Mouse (Mus musculus) forebrain, postnatal 0 days (tissue): ENCODE results near the gene Tln1. TPM values are rescaled to one million over a fixed set of nuclear protein-coding genes. Genes with fewer than 3 reads are reported as not detected.
"Not testable (repeated sequence)": the region's sequence is repeated elsewhere in the genome, so short reads cannot be mapped to it uniquely, and the experiment has no call there.

Source experiments
- ATAC-seq: fragments of 200-750 bp; cut with Nextera tagmentation; 2 replicates; pipeline ENCODE4 v1.8.0; 2017; ENCODE audit warnings: mild to moderate bottlenecking, moderate library complexity
- DNase-seq: peaks from one replicate; pipeline ENCODE4 v3.0.0-alpha.2; 2015
- H3K27ac ChIP-seq: fragments of 300-500 bp; sonication (generic); 2 replicates; pipeline ENCODE4 v1.5.1; 2014; ENCODE audit warnings: low read depth, mild to moderate bottlenecking, antibody characterized with exemption, low read length, moderate library complexity, mixed read lengths
- H3K27me3 ChIP-seq: fragments of 300-500 bp; sonication (generic); 2 replicates; pipeline ENCODE4 v1.6.1; 2014; ENCODE audit warnings: mild to moderate bottlenecking, low read length, mixed read lengths; ENCODE audit not compliant: insufficient read depth
- H3K36me3 ChIP-seq: fragments of 300-500 bp; sonication (generic); 2 replicates; pipeline ENCODE4 v1.6.1; 2014; ENCODE audit warnings: mild to moderate bottlenecking, moderate library complexity; ENCODE audit not compliant: insufficient read depth
- H3K4me1 ChIP-seq: fragments of 300-500 bp; sonication (generic); 2 replicates; pipeline ENCODE4 v1.6.1; 2014; ENCODE audit warnings: antibody characterized with exemption; ENCODE audit not compliant: insufficient read depth
- H3K4me2 ChIP-seq: fragments of 300-500 bp; sonication (generic); 2 replicates; pipeline ENCODE4 v1.6.1; 2014; ENCODE audit warnings: low read depth, mild to moderate bottlenecking, moderate library complexity
- H3K4me3 ChIP-seq: fragments of 300-500 bp; sonication (generic); 2 replicates; pipeline ENCODE4 v1.5.1; 2014; ENCODE audit warnings: low read depth, low read length, mixed read lengths
- H3K9ac ChIP-seq: fragments of 300-500 bp; sonication (generic); 2 replicates; pipeline ENCODE4 v1.6.1; 2014; ENCODE audit warnings: mild to moderate bottlenecking
- H3K9me3 ChIP-seq: fragments of 300-500 bp; sonication (generic); 2 replicates; pipeline ENCODE4 v1.6.1; 2016; ENCODE audit warnings: low read length
- CTCF ChIP-seq: sonication (generic); IDR thresholded peaks from 2 replicates; pipeline ENCODE4 v1.5.1; 2016; ENCODE audit warnings: antibody characterized with exemption, control low read depth, low read depth
- WGBS: fragments of 180-500 bp; shearing (Covaris S2); extraction: QIAGEN DNeasy Blood & Tissue Kit; methylation state at CpG from one replicate; pipeline ENCODE4 v1.1.7; 2014; 5-methylcytosine and 5-hydroxymethylcytosine counted together
- polyA plus RNA-seq: library from polyadenylated mRNA; unstranded; fragments of >200 nt; fragmentation: Nextera tagmentation; extraction: Ambion mirVana; gene quantifications from 2 replicates; pipeline ENCODE4 v1.2.1, GENCODE M21; 2015
- total RNA-seq: library from RNA; depleted of rRNA; stranded (reverse); fragments of >200 nt; gene quantifications from 2 replicates; pipeline ENCODE4 v1.2.3, GENCODE M21; 2014

The Tln1 gene
- total and polyA plus RNA-seq, 2 experiments from 2014 or later = 44.1 to 66.2 TPM

DNA sequence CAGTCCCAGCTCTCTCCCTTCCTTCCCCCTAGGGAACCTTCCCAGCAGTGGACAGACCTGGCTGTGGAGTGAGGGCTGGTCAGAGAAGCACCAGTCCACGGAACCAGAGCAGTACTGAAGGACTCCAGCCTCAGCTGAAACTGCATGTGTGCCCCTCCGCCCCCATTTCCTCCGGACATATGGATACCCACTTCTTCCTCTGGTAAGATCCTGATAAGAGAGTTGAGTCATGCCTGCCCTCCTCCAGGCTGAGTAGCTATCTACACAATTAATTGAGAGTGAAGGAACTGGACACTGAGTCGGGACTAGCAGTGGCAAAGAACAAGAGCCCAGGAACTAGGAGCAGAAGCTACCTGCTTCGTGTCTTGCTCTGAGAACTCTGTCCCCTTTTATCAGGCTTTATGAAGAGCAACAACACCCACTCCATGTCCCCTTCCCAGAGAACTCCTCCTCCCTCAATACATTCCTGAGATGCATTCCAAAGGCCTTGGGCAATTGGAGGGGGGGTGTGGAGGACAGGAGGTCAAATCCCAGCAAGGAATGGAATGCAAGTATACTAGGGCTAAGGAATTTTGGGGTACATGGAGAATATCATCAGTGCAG lies 4.4 kb downstream of the Tln1 start:
- no peak overlapping the region for H3K9ac ChIP-seq
- H3K27me3 ChIP-seq = no peaks in the 10 kb centered on the region
- no peaks in the 10 kb centered on the region for H3K9me3 ChIP-seq
- ATAC-seq = no peak
- no peak overlapping the region for H3K27ac ChIP-seq
- 0 out of 2 replicates have a peak, but pooled peaks cover under 1% of the 10 kb centered on the region for H3K4me1 ChIP-seq
- no peak for TF ChIP-seq CTCF
- DNase-seq = no peak
- H3K36me3 ChIP-seq = peaks cover 52% of the 10 kb centered on the region
- H3K4me2 ChIP-seq = no peak overlapping the region
- H3K4me3 ChIP-seq = no peak overlapping the region
- 61% methylated on average over 5 of the region's 5 CpGs for WGBS

DNA sequence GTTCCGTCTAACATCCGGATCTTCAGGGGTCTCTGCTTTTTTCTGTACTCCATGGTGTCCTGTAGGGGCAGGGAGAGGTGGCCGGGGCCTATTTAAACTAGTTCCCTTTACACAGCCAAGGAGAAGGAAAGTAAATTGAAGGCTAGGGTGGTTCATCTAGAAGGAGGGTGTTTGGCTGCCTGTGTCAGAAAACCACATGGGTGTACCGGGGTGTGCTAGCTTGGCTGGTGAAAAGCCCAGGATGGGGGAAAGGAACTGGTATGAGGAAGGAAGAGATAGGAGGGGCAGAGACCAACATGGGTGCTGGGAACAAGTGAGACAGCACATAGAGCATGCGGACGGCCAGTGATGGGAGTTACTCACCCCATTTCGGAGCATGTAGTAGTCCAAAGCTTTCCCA lies 6.6 kb downstream of the Tln1 start:
- H3K4me2 ChIP-seq = no peak overlapping the region
- no peak overlapping the region for H3K4me3 ChIP-seq
- H3K9me3 ChIP-seq = no peaks in the 10 kb centered on the region
- no peak overlapping the region for H3K9ac ChIP-seq
- H3K4me1 ChIP-seq = no peaks in the 10 kb centered on the region
- H3K27ac ChIP-seq = no peak overlapping the region
- TF ChIP-seq CTCF = no peak
- WGBS = 96% methylated on average over 7 of the region's 7 CpGs
- DNase-seq (no peak), ATAC-seq (no peak)
- H3K27me3 ChIP-seq = no peaks in the 10 kb centered on the region
- H3K36me3 ChIP-seq = peaks cover 74% of the 10 kb centered on the region

DNA sequence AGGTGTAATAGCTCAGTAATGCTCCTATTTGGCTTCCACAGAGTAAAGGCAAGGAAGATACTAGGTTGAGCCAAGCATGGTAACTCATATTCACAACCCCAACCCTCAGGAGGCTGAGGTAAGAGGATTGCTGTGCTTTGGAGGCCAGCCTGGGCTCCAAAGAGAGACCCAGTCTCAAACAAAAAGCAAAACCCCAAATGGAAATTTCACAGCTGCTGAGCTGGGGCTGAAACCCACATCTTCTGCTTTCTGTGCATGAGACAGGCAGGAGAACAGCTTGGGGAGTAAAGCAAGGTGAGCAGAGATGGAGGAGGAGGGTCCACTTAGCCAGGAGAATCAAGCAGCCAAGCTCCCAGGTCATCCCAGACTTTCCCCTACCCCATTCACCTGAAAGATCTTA lies 8.6 kb downstream of the Tln1 start:
- Histone ChIP-seq H3K27me3 (no peaks in the 10 kb centered on the region), H3K4me3 (no peak overlapping the region), H3K4me2 (no peak overlapping the region), H3K27ac (no peak overlapping the region), H3K36me3 (peaks cover 90% of the 10 kb centered on the region), H3K9ac (no peak overlapping the region), H3K4me1 (no peaks in the 10 kb centered on the region), H3K9me3 (no peaks in the 10 kb centered on the region)
- DNase-seq = no peak
- ATAC-seq = no peak
- TF ChIP-seq CTCF = no peak

DNA sequence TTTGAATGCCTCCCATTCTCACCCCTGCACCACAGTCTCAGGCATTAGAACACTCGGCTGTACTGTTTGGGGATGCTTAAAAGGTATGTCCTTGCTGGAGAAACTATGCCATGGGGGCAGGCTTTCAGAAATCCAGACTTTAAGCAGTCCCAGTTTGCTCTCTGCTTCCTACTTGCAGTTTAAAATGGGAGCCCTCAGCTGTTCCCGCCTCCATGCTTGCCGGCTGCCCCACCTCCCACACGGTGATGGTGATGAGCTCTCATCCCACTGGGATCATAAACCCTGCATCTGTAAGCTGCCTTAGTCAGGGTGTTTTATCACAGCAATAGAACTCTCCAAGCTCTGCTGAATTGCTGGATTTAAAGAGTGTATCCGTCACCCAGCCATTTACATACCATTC lies 10.1 kb downstream of the Tln1 start:
- ATAC-seq = no peak
- TF ChIP-seq CTCF = no peak
- no peaks in the 10 kb centered on the region for H3K9me3 ChIP-seq

DNA sequence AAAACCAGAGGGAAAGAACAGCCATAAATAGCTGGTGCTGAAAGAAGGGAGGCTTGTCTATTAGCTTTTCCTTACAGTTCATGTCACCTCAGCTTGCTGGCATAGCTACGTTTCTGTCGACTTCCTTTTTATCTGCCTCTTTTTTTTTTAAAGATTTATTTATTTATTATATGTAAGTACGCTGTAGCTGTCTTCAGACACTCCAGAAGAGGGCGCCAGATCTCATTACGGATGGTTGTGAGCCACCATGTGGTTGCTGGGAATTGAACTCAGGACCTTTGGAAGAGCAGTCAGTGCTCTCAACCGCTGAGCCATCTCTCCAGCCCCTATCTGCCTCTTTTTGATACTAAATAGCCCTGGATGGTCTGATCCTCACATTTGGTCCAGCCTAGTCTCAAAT lies 10.6 kb downstream of the Tln1 start:
- H3K9ac ChIP-seq, H3K4me2 ChIP-seq, H3K4me3 ChIP-seq, ATAC-seq, H3K4me1 ChIP-seq, H3K9me3 ChIP-seq, H3K27me3 ChIP-seq, DNase-seq, H3K27ac ChIP-seq: not testable (repeated sequence)
- WGBS = 89% methylated on average over 6 of the region's 6 CpGs
- peaks cover 96% of the 10 kb centered on the region for H3K36me3 ChIP-seq

More for the DNA sequence above, 10.1 kb downstream of the Tln1 start:
- WGBS = 97% methylated on average over 5 of the region's 5 CpGs
- H3K4me3 ChIP-seq = no peak overlapping the region
- no peaks in the 10 kb centered on the region for H3K27me3 ChIP-seq
- no peaks in the 10 kb centered on the region for H3K4me1 ChIP-seq
- H3K27ac ChIP-seq = no peak overlapping the region
- peaks cover 92% of the 10 kb centered on the region for H3K36me3 ChIP-seq
- H3K9ac ChIP-seq = no peak overlapping the region
- no peak overlapping the region for H3K4me2 ChIP-seq
- DNase-seq = no peak

DNA sequence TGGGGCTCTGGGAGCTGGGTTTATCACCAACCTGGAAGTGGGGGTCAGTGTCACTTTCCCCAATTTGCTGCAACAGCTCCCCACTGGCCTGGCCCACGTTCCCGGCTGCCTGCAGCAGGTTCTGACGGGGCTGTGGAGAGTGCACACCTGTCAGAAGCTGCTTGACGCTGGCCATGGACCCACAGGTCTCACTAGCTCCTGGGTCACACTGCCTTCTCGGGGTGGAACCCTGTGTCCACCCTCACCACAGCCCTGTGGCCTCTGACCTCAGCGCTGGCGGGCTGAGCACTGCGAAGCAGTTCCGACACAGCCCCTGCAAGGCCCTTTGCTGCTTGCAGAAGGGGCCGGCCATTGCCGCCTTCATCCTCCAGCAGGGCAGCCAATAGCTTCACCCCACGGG lies 13.4 kb downstream of the Tln1 start:
- TF ChIP-seq CTCF = no peak
- Histone ChIP-seq H3K9me3 (no peaks in the 10 kb centered on the region), H3K27ac (no peak overlapping the region), H3K9ac (no peak overlapping the region), H3K27me3 (no peaks in the 10 kb centered on the region), H3K4me2 (no peak overlapping the region), H3K36me3 (peaks cover 98% of the 10 kb centered on the region), H3K4me3 (no peak overlapping the region), H3K4me1 (no peaks in the 10 kb centered on the region)
- ATAC-seq (no peak), DNase-seq (no peak)
- WGBS = 94% methylated on average over 12 of the region's 12 CpGs

DNA sequence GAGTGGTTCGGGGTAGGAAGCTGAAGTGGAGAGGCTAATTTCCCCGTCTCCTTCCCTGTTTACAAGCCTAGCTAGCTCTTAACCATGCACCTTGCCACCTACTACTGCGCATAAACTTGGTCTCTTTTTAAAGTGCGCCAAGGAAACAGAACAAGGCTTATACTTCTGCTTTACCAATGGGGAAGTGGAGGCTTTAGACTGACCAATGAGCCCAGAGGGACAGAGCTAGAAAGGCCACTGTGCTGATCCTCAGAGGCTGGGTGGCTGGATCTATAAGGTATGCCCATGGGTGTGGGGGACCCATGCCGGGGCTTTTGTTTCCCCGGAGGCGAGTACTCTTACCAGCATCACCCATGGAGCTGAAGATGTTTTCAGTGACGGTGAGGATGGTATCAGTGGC lies 15.3 kb downstream of the Tln1 start:
- ATAC-seq = no peak
- WGBS = 96% methylated on average over 8 of the region's 8 CpGs

More for the DNA sequence above, 15.3 kb downstream of the Tln1 start:
- peaks cover 98% of the 10 kb centered on the region for H3K36me3 ChIP-seq
- no peak overlapping the region for H3K4me2 ChIP-seq
- H3K9ac ChIP-seq = no peak overlapping the region
- no peaks in the 10 kb centered on the region for H3K9me3 ChIP-seq
- H3K27ac ChIP-seq = no peak overlapping the region
- H3K4me1 ChIP-seq = no peaks in the 10 kb centered on the region
- no peaks in the 10 kb centered on the region for H3K27me3 ChIP-seq
- no peak overlapping the region for H3K4me3 ChIP-seq
- DNase-seq = no peak
- no peak for TF ChIP-seq CTCF
